Mouse (Mus musculus) embryo, embryonic 11 days (tissue): Measurements from ENCODE around the gene Smim20.

Source experiments
- DNase-seq: peaks from one replicate; pipeline ENCODE4 v3.0.0-alpha.2; 2015

Smim20 gene

GRCm38 (mm10) chr5:53314404-53315167 is 47.7 kb downstream of the Smim20 start:
- no peak for DNase-seq

- DNase-seq: no peak
Observed at GRCm38 (mm10) chr5:53315829-53316228, 48.9 kb downstream of the Smim20 start.

- DNase-seq: no peak
Observed at GRCm38 (mm10) chr5:53317396-53317795, 50.5 kb downstream of the Smim20 start.

GRCm38 (mm10) chr5:53317885-53318466 is 51.1 kb downstream of the Smim20 start:
- no peak for DNase-seq

- peak; percentile 24 for DNase-seq
Observed at GRCm38 (mm10) chr5:53320331-53320730, 53.4 kb downstream of the Smim20 start.

- DNase-seq: no peak
Observed at GRCm38 (mm10) chr5:53321901-53322300, 55.0 kb downstream of the Smim20 start.

GRCm38 (mm10) chr5:53322471-53322870 is 55.6 kb downstream of the Smim20 start:
- no peak for DNase-seq

- DNase-seq: no peak
Observed at GRCm38 (mm10) chr5:53323121-53323520, 56.2 kb downstream of the Smim20 start.

GRCm38 (mm10) chr5:53324256-53324655 is 57.4 kb downstream of the Smim20 start:
- DNase-seq: no peak

- DNase-seq: no peak
Observed at GRCm38 (mm10) chr5:53324791-53325190, 57.9 kb downstream of the Smim20 start.

- peak; percentile 85 for DNase-seq
Observed at GRCm38 (mm10) chr5:53326023-53326422, 59.1 kb downstream of the Smim20 start.

- no peak for DNase-seq
Observed at GRCm38 (mm10) chr5:53326491-53326890, 59.6 kb downstream of the Smim20 start.
